Mouse (Mus musculus): ENCODE results near the gene Efemp2. TPM values are rescaled to one million over a fixed set of nuclear protein-coding genes. Genes with fewer than 3 reads are reported as not detected.

The Efemp2 gene
- polyA plus RNA-seq (2015; fragmentation: Nextera tagmentation; extraction: Ambion mirVana): 30.2 and 39.1 TPM in 2 replicates

GRCm38 (mm10) chr19:5473720-5474119, at the start of gene Efemp2:
Gene Efemp2, plus strand, starts transcription at chr19:5473954.
- Histone ChIP-seq H3K27me3 (replicated peaks; ENCODE audit: control insufficient read depth, insufficient read depth, low read length) (no peaks in the 10 kb centered on the region), H3K9me3 (ENCODE audit: control insufficient read depth, low read length) (no peaks in the 10 kb centered on the region), H3K27ac (ENCODE audit: low read length) (peak within 1 kb of the TSS; percentile 30), H3K4me3 (replicated peaks; ENCODE audit: low read length) (peak within 1 kb of the TSS; percentile 57), H3K36me3 (ENCODE audit: control insufficient read depth, insufficient read depth) (no peaks in the 10 kb centered on the region; the same call in 1 of the 2 replicates), H3K9ac (replicated peaks; ENCODE audit: low read depth, low read length) (peak within 1 kb of the TSS; percentile 81), H3K4me2 (ENCODE audit: low read length) (peak within 1 kb of the TSS; percentile 96), H3K4me1 (replicated peaks; ENCODE audit: control insufficient read depth, insufficient read depth, low read length) (peaks cover 21% of the 10 kb centered on the region)
- WGBS: under 1% methylated on average over 22 of the region's 22 CpGs
- peak; percentile 55 for ATAC-seq

- ATAC-seq: no peak; the same call in none of the 2 replicates
- H3K4me3 ChIP-seq (replicated peaks; ENCODE audit: low read length): peak overlapping the region; percentile 78
- peaks cover 37% of the 10 kb centered on the region for H3K4me1 ChIP-seq (replicated peaks; ENCODE audit: control insufficient read depth, insufficient read depth, low read length)
- under 1% methylated on average over 32 of the region's 48 CpGs for WGBS
- H3K36me3 ChIP-seq (ENCODE audit: control insufficient read depth, insufficient read depth): peaks cover 9% of the 10 kb centered on the region; the same call in 1 of the 2 replicates
- peak overlapping the region; percentile 92 for H3K9ac ChIP-seq (replicated peaks; ENCODE audit: low read depth, low read length)
- H3K27ac ChIP-seq (ENCODE audit: low read length): peak overlapping the region; percentile 80
- H3K9me3 ChIP-seq (ENCODE audit: control insufficient read depth, low read length): no peaks in the 10 kb centered on the region
- H3K27me3 ChIP-seq (replicated peaks; ENCODE audit: control insufficient read depth, insufficient read depth, low read length): no peaks in the 10 kb centered on the region
- peak overlapping the region; percentile 91 for H3K4me2 ChIP-seq (ENCODE audit: low read length)
Observed at GRCm38 (mm10) chr19:5424092-5424781, 49.5 kb upstream of the Efemp2 start.

- Histone ChIP-seq H3K4me2 (ENCODE audit: low read length) (peak within 1 kb of the TSS; percentile 91), H3K9me3 (ENCODE audit: control insufficient read depth, low read length) (no peaks in the 10 kb centered on the region), H3K27ac (ENCODE audit: low read length) (peak within 1 kb of the TSS; percentile 85), H3K4me1 (replicated peaks; ENCODE audit: control insufficient read depth, insufficient read depth, low read length) (peaks cover 37% of the 10 kb centered on the region), H3K27me3 (replicated peaks; ENCODE audit: control insufficient read depth, insufficient read depth, low read length) (no peaks in the 10 kb centered on the region), H3K36me3 (ENCODE audit: control insufficient read depth, insufficient read depth) (peaks cover 8% of the 10 kb centered on the region; the same call in 1 of the 2 replicates), H3K9ac (replicated peaks; ENCODE audit: low read depth, low read length) (peak within 1 kb of the TSS; percentile 98), H3K4me3 (replicated peaks; ENCODE audit: low read length) (peak within 1 kb of the TSS; percentile 78)
- WGBS: under 1% methylated on average over 73 of the region's 87 CpGs
- ATAC-seq: peak; percentile 96
Observed at GRCm38 (mm10) chr19:5424782-5425741, 48.7 kb upstream of the Efemp2 start, which contains the start of the genes Drap1 and AI837181. Gene Drap1, minus strand, starts transcription at chr19:5424979. Gene AI837181, plus strand, starts transcription at chr19:5425144.

- peak overlapping the region; percentile 83 for H3K4me2 ChIP-seq (ENCODE audit: low read length)
- no peaks in the 10 kb centered on the region for H3K9me3 ChIP-seq (ENCODE audit: control insufficient read depth, low read length)
- peak overlapping the region; percentile 78 for H3K4me3 ChIP-seq (replicated peaks; ENCODE audit: low read length)
- H3K36me3 ChIP-seq (ENCODE audit: control insufficient read depth, insufficient read depth): peaks cover 7% of the 10 kb centered on the region; the same call in 1 of the 2 replicates
- no peak for ATAC-seq
- peak overlapping the region; percentile 85 for H3K27ac ChIP-seq (ENCODE audit: low read length)
- H3K9ac ChIP-seq (replicated peaks; ENCODE audit: low read depth, low read length): peak overlapping the region; percentile 98
- peaks cover 37% of the 10 kb centered on the region for H3K4me1 ChIP-seq (replicated peaks; ENCODE audit: control insufficient read depth, insufficient read depth, low read length)
- no peaks in the 10 kb centered on the region for H3K27me3 ChIP-seq (replicated peaks; ENCODE audit: control insufficient read depth, insufficient read depth, low read length)
- WGBS: 87% methylated on average over 18 of the region's 18 CpGs
Observed at GRCm38 (mm10) chr19:5425906-5426565, 47.7 kb upstream of the Efemp2 start.

GRCm38 (mm10) chr19:5426640-5427290, 47.0 kb upstream of the Efemp2 start:
- WGBS: 92% methylated on average over 13 of the region's 13 CpGs
- no peak overlapping the region for H3K4me2 ChIP-seq (ENCODE audit: low read length)

GRCm38 (mm10) chr19:5428083-5428482, 45.7 kb upstream of the Efemp2 start:
- H3K4me1 ChIP-seq (replicated peaks; ENCODE audit: control insufficient read depth, insufficient read depth, low read length): peaks cover 25% of the 10 kb centered on the region
- H3K4me3 ChIP-seq (replicated peaks; ENCODE audit: low read length): no peak overlapping the region
- WGBS: 91% methylated on average over 2 of the region's 2 CpGs
- H3K27me3 ChIP-seq (replicated peaks; ENCODE audit: control insufficient read depth, insufficient read depth, low read length): no peaks in the 10 kb centered on the region
- ATAC-seq: no peak
- H3K4me2 ChIP-seq (ENCODE audit: low read length): no peak overlapping the region
- H3K27ac ChIP-seq (ENCODE audit: low read length): no peak overlapping the region
- no peaks in the 10 kb centered on the region for H3K9me3 ChIP-seq (ENCODE audit: control insufficient read depth, low read length)
- H3K36me3 ChIP-seq (ENCODE audit: control insufficient read depth, insufficient read depth): peaks cover 4% of the 10 kb centered on the region; the same call in 1 of the 2 replicates
- H3K9ac ChIP-seq (replicated peaks; ENCODE audit: low read depth, low read length): no peak overlapping the region

More at GRCm38 (mm10) chr19:5426640-5427290, 47.0 kb upstream of the Efemp2 start:
- no peak overlapping the region for H3K9ac ChIP-seq (replicated peaks; ENCODE audit: low read depth, low read length)
- no peaks in the 10 kb centered on the region for H3K27me3 ChIP-seq (replicated peaks; ENCODE audit: control insufficient read depth, insufficient read depth, low read length)
- no peak for ATAC-seq
- peaks cover 37% of the 10 kb centered on the region for H3K4me1 ChIP-seq (replicated peaks; ENCODE audit: control insufficient read depth, insufficient read depth, low read length)
- H3K4me3 ChIP-seq (replicated peaks; ENCODE audit: low read length): no peak overlapping the region
- H3K36me3 ChIP-seq (ENCODE audit: control insufficient read depth, insufficient read depth): peaks cover 7% of the 10 kb centered on the region; the same call in 1 of the 2 replicates
- H3K27ac ChIP-seq (ENCODE audit: low read length): no peak overlapping the region
- no peaks in the 10 kb centered on the region for H3K9me3 ChIP-seq (ENCODE audit: control insufficient read depth, low read length)

GRCm38 (mm10) chr19:5429219-5429618, 44.5 kb upstream of the Efemp2 start:
- Histone ChIP-seq H3K27me3 (replicated peaks; ENCODE audit: control insufficient read depth, insufficient read depth, low read length) (no peaks in the 10 kb centered on the region), H3K9me3 (ENCODE audit: control insufficient read depth, low read length) (no peaks in the 10 kb centered on the region), H3K36me3 (ENCODE audit: control insufficient read depth, insufficient read depth) (peaks cover 3% of the 10 kb centered on the region; the same call in 1 of the 2 replicates), H3K4me2 (ENCODE audit: low read length) (no peak overlapping the region), H3K4me3 (replicated peaks; ENCODE audit: low read length) (no peak overlapping the region), H3K4me1 (replicated peaks; ENCODE audit: control insufficient read depth, insufficient read depth, low read length) (peaks cover 19% of the 10 kb centered on the region), H3K9ac (replicated peaks; ENCODE audit: low read depth, low read length) (no peak overlapping the region), H3K27ac (ENCODE audit: low read length) (no peak overlapping the region)
- no peak for ATAC-seq
- WGBS: 87% methylated on average over 4 of the region's 4 CpGs

GRCm38 (mm10) chr19:5429806-5430205, 43.9 kb upstream of the Efemp2 start:
- ATAC-seq: no peak
- H3K4me2 ChIP-seq (ENCODE audit: low read length): no peak overlapping the region
- H3K4me1 ChIP-seq (replicated peaks; ENCODE audit: control insufficient read depth, insufficient read depth, low read length): peaks cover 19% of the 10 kb centered on the region
- H3K27ac ChIP-seq (ENCODE audit: low read length): no peak overlapping the region
- H3K9ac ChIP-seq (replicated peaks; ENCODE audit: low read depth, low read length): no peak overlapping the region
- peaks cover 3% of the 10 kb centered on the region; the same call in 1 of the 2 replicates for H3K36me3 ChIP-seq (ENCODE audit: control insufficient read depth, insufficient read depth)
- 73% methylated on average over 8 of the region's 8 CpGs for WGBS
- H3K27me3 ChIP-seq (replicated peaks; ENCODE audit: control insufficient read depth, insufficient read depth, low read length): no peaks in the 10 kb centered on the region
- no peaks in the 10 kb centered on the region for H3K9me3 ChIP-seq (ENCODE audit: control insufficient read depth, low read length)
- no peak overlapping the region for H3K4me3 ChIP-seq (replicated peaks; ENCODE audit: low read length)
